Mouse (Mus musculus): Measurements from ENCODE around the gene Net1. TPM values are rescaled to one million over a fixed set of nuclear protein-coding genes. Genes with fewer than 3 reads are reported as not detected.

Gene Net1
- total and polyA plus RNA-seq, 2 experiments from 2014 or later: 17.2 to 38.7 TPM

- H3K9ac ChIP-seq (replicated peaks; ENCODE audit: low read depth, low read length): no peak overlapping the region
- H3K4me1 ChIP-seq (ENCODE audit: control insufficient read depth, insufficient read depth): no peaks in the 10 kb centered on the region
- DNase-seq (ENCODE audit: low spot score) (no peak), ATAC-seq (ENCODE audit: insufficient read depth, low read depth) (no peak)
- no peak overlapping the region for H3K4me3 ChIP-seq (ENCODE audit: low read depth, low read length)
- H3K9me3 ChIP-seq (replicated peaks; ENCODE audit: control insufficient read depth, low read length): no peaks in the 10 kb centered on the region
- no peak for TF ChIP-seq CTCF (IDR thresholded peaks at IDR 0.05; ENCODE audit: low read depth)
- TF ChIP-seq EP300 (IDR thresholded peaks at IDR 0.05; ENCODE audit: low read depth): no peak
- no peaks in the 10 kb centered on the region for H3K27me3 ChIP-seq (ENCODE audit: control insufficient read depth, insufficient read depth, low read length)
- no peak overlapping the region for H3K4me2 ChIP-seq (ENCODE audit: low read depth, low read length)
- WGBS: 88% methylated on average over 4 of the region's 4 CpGs
- no peaks in the 10 kb centered on the region for H3K36me3 ChIP-seq (replicated peaks; ENCODE audit: control insufficient read depth, insufficient read depth, low read length)
- H3K27ac ChIP-seq (ENCODE audit: low read depth): no peak overlapping the region
Measured at GRCm38 (mm10) chr13:3872832-3873231, 45.2 kb downstream of the Net1 start.

GRCm38 (mm10) chr13:3869901-3870300 is 48.1 kb downstream of the Net1 start:
- Histone ChIP-seq H3K4me2 (ENCODE audit: low read depth, low read length) (no peak overlapping the region), H3K4me1 (ENCODE audit: control insufficient read depth, insufficient read depth) (no peaks in the 10 kb centered on the region), H3K27me3 (ENCODE audit: control insufficient read depth, insufficient read depth, low read length) (no peaks in the 10 kb centered on the region), H3K4me3 (ENCODE audit: low read depth, low read length) (no peak overlapping the region), H3K9ac (replicated peaks; ENCODE audit: low read depth, low read length) (no peak overlapping the region), H3K9me3 (replicated peaks; ENCODE audit: control insufficient read depth, low read length) (no peaks in the 10 kb centered on the region), H3K36me3 (replicated peaks; ENCODE audit: control insufficient read depth, insufficient read depth, low read length) (no peaks in the 10 kb centered on the region), H3K27ac (ENCODE audit: low read depth) (no peak overlapping the region)
- DNase-seq (ENCODE audit: low spot score): no peak
- TF ChIP-seq EP300 (IDR thresholded peaks at IDR 0.05; ENCODE audit: low read depth) (no peak), CTCF (IDR thresholded peaks at IDR 0.05; ENCODE audit: low read depth) (no peak)
- ATAC-seq (ENCODE audit: insufficient read depth, low read depth): no peak

- TF ChIP-seq EP300 (IDR thresholded peaks at IDR 0.05; ENCODE audit: low read depth) (no peak), CTCF (IDR thresholded peaks at IDR 0.05; ENCODE audit: low read depth) (no peak)
- no peak overlapping the region for H3K4me2 ChIP-seq (ENCODE audit: low read depth, low read length)
- 77% methylated on average over 6 of the region's 6 CpGs for WGBS
- no peaks in the 10 kb centered on the region for H3K27me3 ChIP-seq (ENCODE audit: control insufficient read depth, insufficient read depth, low read length)
- H3K4me3 ChIP-seq (ENCODE audit: low read depth, low read length): no peak overlapping the region
- H3K4me1 ChIP-seq (ENCODE audit: control insufficient read depth, insufficient read depth): no peaks in the 10 kb centered on the region
- no peak overlapping the region for H3K9ac ChIP-seq (replicated peaks; ENCODE audit: low read depth, low read length)
- ATAC-seq (ENCODE audit: insufficient read depth, low read depth) (no peak), DNase-seq (ENCODE audit: low spot score) (no peak)
- H3K27ac ChIP-seq (ENCODE audit: low read depth): no peak overlapping the region
- H3K9me3 ChIP-seq (replicated peaks; ENCODE audit: control insufficient read depth, low read length): no peaks in the 10 kb centered on the region
- no peaks in the 10 kb centered on the region for H3K36me3 ChIP-seq (replicated peaks; ENCODE audit: control insufficient read depth, insufficient read depth, low read length)
Measured at GRCm38 (mm10) chr13:3867158-3867557, 50.9 kb downstream of the Net1 start.

- TF ChIP-seq CTCF (IDR thresholded peaks at IDR 0.05; ENCODE audit: low read depth) (no peak), EP300 (IDR thresholded peaks at IDR 0.05; ENCODE audit: low read depth) (no peak)
- H3K9me3 ChIP-seq (replicated peaks; ENCODE audit: control insufficient read depth, low read length): no peaks in the 10 kb centered on the region
- H3K27me3 ChIP-seq (ENCODE audit: control insufficient read depth, insufficient read depth, low read length): no peaks in the 10 kb centered on the region
- H3K4me1 ChIP-seq (ENCODE audit: control insufficient read depth, insufficient read depth): no peaks in the 10 kb centered on the region
- 65% methylated on average over 8 of the region's 8 CpGs for WGBS
- H3K9ac ChIP-seq (replicated peaks; ENCODE audit: low read depth, low read length): no peak overlapping the region
- no peak overlapping the region for H3K4me2 ChIP-seq (ENCODE audit: low read depth, low read length)
- DNase-seq (ENCODE audit: low spot score): no peak
- H3K4me3 ChIP-seq (ENCODE audit: low read depth, low read length): no peak overlapping the region
- no peak overlapping the region for H3K27ac ChIP-seq (ENCODE audit: low read depth)
- peak; percentile 8; the same call in 1 of the 2 replicates for ATAC-seq (ENCODE audit: insufficient read depth, low read depth)
- no peaks in the 10 kb centered on the region for H3K36me3 ChIP-seq (replicated peaks; ENCODE audit: control insufficient read depth, insufficient read depth, low read length)
Measured at GRCm38 (mm10) chr13:3866355-3867052, 51.5 kb downstream of the Net1 start.

- H3K27ac ChIP-seq (ENCODE audit: low read depth): no peak overlapping the region
- H3K36me3 ChIP-seq (replicated peaks; ENCODE audit: control insufficient read depth, insufficient read depth, low read length): no peaks in the 10 kb centered on the region
- TF ChIP-seq EP300 (IDR thresholded peaks at IDR 0.05; ENCODE audit: low read depth): no peak
- WGBS: 66% methylated on average over 14 of the region's 14 CpGs
- no peaks in the 10 kb centered on the region for H3K4me1 ChIP-seq (ENCODE audit: control insufficient read depth, insufficient read depth)
- H3K4me3 ChIP-seq (ENCODE audit: low read depth, low read length): no peak overlapping the region
- ATAC-seq (ENCODE audit: insufficient read depth, low read depth) (peak; percentile 49; the same call in 1 of the 2 replicates), DNase-seq (ENCODE audit: low spot score) (no peak)
- H3K27me3 ChIP-seq (ENCODE audit: control insufficient read depth, insufficient read depth, low read length): no peaks in the 10 kb centered on the region
- H3K9ac ChIP-seq (replicated peaks; ENCODE audit: low read depth, low read length): no peak overlapping the region
- H3K9me3 ChIP-seq (replicated peaks; ENCODE audit: control insufficient read depth, low read length): no peaks in the 10 kb centered on the region
- no peak overlapping the region for H3K4me2 ChIP-seq (ENCODE audit: low read depth, low read length)
Measured at GRCm38 (mm10) chr13:3865648-3866354, 52.2 kb downstream of the Net1 start.

All from heart, postnatal 0 days (tissue).